Mouse (Mus musculus) kidney, postnatal 0 days (tissue): ENCODE measurements at regions not wholly inside any gene's neighbourhood (a gene's known extent, or its start where the extent isn't known, plus 50 kb on each side); places are given as distances from the start of the nearest gene placed in this dataset.

Experiments
- ATAC-seq: fragments of 200-750 bp; cut with Nextera tagmentation; replicated peaks from 2 replicates; pipeline ENCODE4 v1.8.0; 2017; ENCODE audit warnings: low read depth, moderate number of reproducible peaks, moderate TSS enrichment, moderate library complexity; ENCODE audit not compliant: low FRiP score
- DNase-seq: peaks from one replicate; pipeline ENCODE4 v3.0.0-alpha.2; 2016; ENCODE audit warnings: low spot score
- H3K27ac ChIP-seq: fragments of 300-500 bp; sonication (generic); 2 replicates; pipeline ENCODE4 v1.5.1; 2014; ENCODE audit warnings: mild to moderate bottlenecking
- H3K27me3 ChIP-seq: fragments of 300-500 bp; sonication (generic); 2 replicates; pipeline ENCODE4 v1.6.1; 2014; ENCODE audit warnings: low read length, mixed read lengths; ENCODE audit not compliant: insufficient read depth
- H3K36me3 ChIP-seq: fragments of 300-500 bp; sonication (generic); 2 replicates; pipeline ENCODE4 v1.6.1; 2014; ENCODE audit warnings: low read length, mixed read lengths; ENCODE audit not compliant: insufficient read depth
- H3K4me1 ChIP-seq: fragments of 300-500 bp; sonication (generic); replicated peaks from 2 replicates; pipeline ENCODE4 v1.6.1; 2014; ENCODE audit warnings: antibody characterized with exemption, low read length, mixed read lengths; ENCODE audit not compliant: insufficient read depth
- H3K4me2 ChIP-seq: fragments of 300-500 bp; sonication (generic); 2 replicates; pipeline ENCODE4 v1.6.1; 2014; ENCODE audit warnings: mild to moderate bottlenecking, low read length, moderate library complexity, mixed read lengths
- H3K4me3 ChIP-seq: fragments of 300-500 bp; sonication (generic); replicated peaks from 2 replicates; pipeline ENCODE4 v1.5.1; 2014; ENCODE audit warnings: low read depth, low read length
- H3K9ac ChIP-seq: fragments of 300-500 bp; sonication (generic); 2 replicates; pipeline ENCODE4 v1.6.1; 2014; ENCODE audit warnings: low read depth, low read length
- H3K9me3 ChIP-seq: fragments of 300-500 bp; sonication (generic); replicated peaks from 2 replicates; pipeline ENCODE4 v1.6.1; 2016; ENCODE audit warnings: low read length, inconsistent platforms, mixed read lengths
- CTCF ChIP-seq: IDR thresholded peaks from 2 replicates; pipeline ENCODE4 v1.5.1; 2016; ENCODE audit warnings: antibody characterized with exemption, low read depth, mild to moderate bottlenecking, moderate library complexity
- WGBS: fragments of 180-500 bp; shearing (Covaris S2); extraction: QIAGEN DNeasy Blood & Tissue Kit; methylation state at CpG from one replicate; pipeline ENCODE4 v1.1.7; 2014; 5-methylcytosine and 5-hydroxymethylcytosine counted together

DNA sequence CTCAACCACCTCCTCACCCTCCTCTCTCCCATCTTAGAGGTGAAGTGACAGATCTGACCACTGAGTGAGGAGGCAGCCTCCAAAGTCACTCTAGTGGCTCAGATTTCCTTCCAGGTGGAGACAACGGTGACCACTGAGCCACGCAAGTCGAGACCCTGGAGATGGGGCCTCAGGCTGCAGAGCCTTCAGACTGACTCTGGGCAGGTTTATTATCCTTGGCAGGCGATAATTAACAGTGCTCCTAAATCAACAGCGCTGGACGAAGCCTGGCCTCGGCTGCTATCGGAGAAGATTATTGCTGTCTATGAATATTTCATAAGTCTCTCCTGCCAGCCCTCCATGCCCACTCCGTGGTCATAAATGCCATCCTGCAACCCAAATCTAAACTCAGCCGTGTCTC lies 79.1 kb upstream of the 1700021F07Rik start:
- Histone ChIP-seq H3K36me3 (no peaks in the 10 kb centered on the region), H3K27ac (no peak overlapping the region), H3K4me1 (peaks cover 6% of the 10 kb centered on the region; the same call in 1 of the 2 replicates), H3K9ac (no peak overlapping the region), H3K27me3 (peaks cover 7% of the 10 kb centered on the region; the same call in 1 of the 2 replicates), H3K4me2 (no peak overlapping the region), H3K9me3 (no peaks in the 10 kb centered on the region), H3K4me3 (no peak overlapping the region)
- no peak for TF ChIP-seq CTCF
- 19% methylated on average over 10 of the region's 10 CpGs for WGBS
- ATAC-seq (no peak), DNase-seq (peak; percentile 34)

DNA sequence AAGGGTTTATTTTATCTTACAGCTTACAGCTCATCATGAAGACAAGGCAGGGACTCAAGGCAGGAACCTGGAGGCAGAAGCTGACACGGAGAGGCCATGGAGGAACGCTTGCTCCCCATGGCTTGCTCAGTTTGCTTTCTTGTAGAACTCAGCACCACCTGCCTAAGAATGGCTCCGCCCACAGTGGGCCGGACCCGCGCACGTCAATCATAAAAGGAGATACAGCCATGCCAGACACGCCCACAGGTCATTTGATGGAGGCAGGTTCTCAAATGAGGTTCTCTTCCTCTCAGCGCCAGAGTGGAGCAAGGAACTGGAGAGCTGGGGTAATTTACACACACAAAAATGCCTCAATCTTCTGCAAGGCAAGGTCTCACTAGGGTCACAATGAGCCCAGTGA lies 78.0 kb upstream of the 1700021F07Rik start:
- no peak overlapping the region for H3K9ac ChIP-seq
- TF ChIP-seq CTCF, result no peak
- 83% methylated on average over 9 of the region's 9 CpGs for WGBS
- H3K4me1 ChIP-seq, result peaks cover 14% of the 10 kb centered on the region; the same call in 1 of the 2 replicates
- no peak overlapping the region for H3K4me3 ChIP-seq
- no peaks in the 10 kb centered on the region for H3K36me3 ChIP-seq
- peaks cover 7% of the 10 kb centered on the region; the same call in 1 of the 2 replicates for H3K27me3 ChIP-seq
- no peak for DNase-seq
- no peak overlapping the region for H3K4me2 ChIP-seq
- ATAC-seq, result no peak
- H3K27ac ChIP-seq, result no peak overlapping the region
- H3K9me3 ChIP-seq, result no peaks in the 10 kb centered on the region

DNA sequence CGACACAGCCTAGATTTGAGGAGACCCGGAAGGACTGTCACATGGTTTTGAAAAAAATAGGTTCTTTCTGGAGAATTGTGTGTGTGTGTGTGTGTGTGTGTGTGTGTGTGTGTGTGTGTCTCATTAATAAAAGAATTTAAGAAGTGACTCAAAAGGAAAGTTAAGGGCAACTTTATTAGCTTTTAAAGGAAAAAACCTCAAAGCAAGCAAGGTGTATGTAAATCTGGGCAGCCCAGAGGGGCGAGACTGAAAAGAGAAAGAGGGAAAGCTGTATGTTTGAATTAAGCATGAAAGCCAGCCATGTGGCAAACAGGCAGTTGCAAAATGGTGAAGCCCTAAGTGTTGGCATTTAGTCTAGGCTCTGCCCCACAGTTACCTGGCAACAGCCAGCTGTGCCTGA lies 77.3 kb upstream of the 1700021F07Rik start:
- H3K27me3 ChIP-seq, result peaks cover 7% of the 10 kb centered on the region; the same call in 1 of the 2 replicates
- no peak overlapping the region for H3K4me3 ChIP-seq
- WGBS, result 77% methylated on average over 3 of the region's 3 CpGs
- no peak overlapping the region for H3K27ac ChIP-seq
- no peak for TF ChIP-seq CTCF
- no peaks in the 10 kb centered on the region for H3K9me3 ChIP-seq
- DNase-seq (no peak), ATAC-seq (no peak)
- H3K36me3 ChIP-seq, result no peaks in the 10 kb centered on the region
- no peak overlapping the region for H3K9ac ChIP-seq
- H3K4me1 ChIP-seq, result peaks cover 15% of the 10 kb centered on the region; the same call in 1 of the 2 replicates
- no peak overlapping the region for H3K4me2 ChIP-seq

DNA sequence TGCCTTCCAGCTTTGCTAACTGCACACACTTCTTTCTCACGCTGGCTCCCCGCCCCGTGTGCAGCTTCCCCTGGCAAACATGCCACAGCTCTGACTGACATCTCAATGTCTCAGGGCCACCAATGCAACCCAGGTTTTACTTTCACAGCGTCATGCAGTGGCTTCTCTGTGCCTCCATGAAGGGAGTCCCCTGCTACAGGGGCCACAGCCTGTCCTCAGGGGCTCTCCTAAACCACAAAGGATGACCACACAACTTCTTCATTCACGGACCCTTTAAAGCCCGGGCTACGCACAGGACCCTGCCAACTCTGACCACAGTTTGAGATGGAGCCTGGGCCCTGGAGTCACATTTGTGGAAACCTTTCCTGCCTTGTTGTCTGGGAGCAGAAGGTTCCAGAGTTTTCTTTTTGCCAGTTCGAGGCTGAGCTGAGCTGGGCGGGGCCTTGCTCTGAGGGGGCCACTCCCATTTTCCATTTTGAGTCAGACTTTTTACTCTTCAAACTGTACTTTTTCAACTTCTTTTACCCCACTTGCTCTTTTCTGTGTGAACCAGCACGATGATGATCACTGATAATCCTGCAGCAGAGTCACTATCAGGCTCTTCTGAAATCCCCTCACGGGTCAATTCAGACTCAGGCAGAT lies 73.7 kb upstream of the 1700021F07Rik start:
- ATAC-seq, result no peak
- Histone ChIP-seq H3K9me3 (no peaks in the 10 kb centered on the region), H3K27me3 (peaks cover 5% of the 10 kb centered on the region; the same call in 1 of the 2 replicates), H3K4me1 (peaks cover 14% of the 10 kb centered on the region; the same call in 1 of the 2 replicates), H3K27ac (no peak overlapping the region), H3K4me3 (no peak overlapping the region), H3K36me3 (no peaks in the 10 kb centered on the region), H3K9ac (no peak overlapping the region), H3K4me2 (no peak overlapping the region)
- WGBS, result 73% methylated on average over 11 of the region's 11 CpGs
- DNase-seq, result no peak
- TF ChIP-seq CTCF, result no peak

DNA sequence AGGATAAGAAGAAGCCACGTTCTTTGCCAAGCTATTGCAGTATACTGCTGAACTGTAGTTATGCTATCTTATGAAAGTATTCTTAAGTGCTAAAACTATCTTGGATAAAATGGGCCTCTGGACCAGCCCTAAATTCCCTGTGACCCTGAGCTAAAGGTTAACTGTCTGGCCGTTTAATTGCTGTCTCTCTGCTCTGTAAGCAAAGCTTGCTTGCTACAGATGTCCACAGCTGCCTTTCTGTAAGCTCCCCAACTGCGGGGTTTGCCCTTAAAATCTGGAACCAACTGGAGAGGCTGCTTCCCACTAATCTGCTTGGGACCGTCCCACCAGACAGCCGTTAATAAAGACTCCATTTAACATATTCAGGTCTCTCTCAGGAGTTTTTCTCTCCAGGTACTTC lies 73.2 kb upstream of the 1700021F07Rik start:
- H3K27me3 ChIP-seq, result peaks cover 5% of the 10 kb centered on the region; the same call in 1 of the 2 replicates
- ATAC-seq, result no peak; the same call in 1 of the 2 replicates
- peak; percentile 84 for DNase-seq
- H3K27ac ChIP-seq, result no peak overlapping the region
- H3K36me3 ChIP-seq, result no peaks in the 10 kb centered on the region
- H3K4me1 ChIP-seq, result peaks cover 14% of the 10 kb centered on the region; the same call in 1 of the 2 replicates
- WGBS, result 38% methylated on average over 5 of the region's 5 CpGs
- H3K4me2 ChIP-seq, result no peak overlapping the region
- H3K9me3 ChIP-seq, result no peaks in the 10 kb centered on the region
- no peak overlapping the region for H3K9ac ChIP-seq
- no peak overlapping the region for H3K4me3 ChIP-seq
- TF ChIP-seq CTCF, result no peak

DNA sequence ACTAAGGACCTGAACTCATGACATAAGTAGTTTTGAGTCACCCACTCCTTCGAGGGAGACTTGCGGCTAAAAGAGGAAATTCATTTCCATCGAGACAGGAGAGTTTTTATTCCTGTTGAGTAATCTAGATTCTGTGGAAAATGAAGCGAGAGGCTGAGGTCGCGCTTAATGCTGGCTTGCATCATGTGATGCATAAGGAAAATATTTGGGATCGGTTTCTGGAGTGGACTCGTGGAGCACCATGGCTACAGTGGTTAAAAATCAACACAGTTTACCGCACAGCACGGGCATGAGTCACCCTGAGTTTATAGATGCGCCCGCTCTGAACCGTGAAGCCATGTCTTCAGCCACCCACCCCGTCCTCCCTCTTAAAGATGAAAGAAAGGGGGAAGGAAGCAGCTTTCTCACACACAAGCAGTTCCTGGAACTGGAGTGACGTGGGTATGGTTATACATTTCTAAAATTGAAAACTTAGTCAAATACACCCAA lies 70.3 kb upstream of the 1700021F07Rik start:
- Histone ChIP-seq H3K27ac (no peak overlapping the region), H3K9ac (no peak overlapping the region), H3K4me1 (peaks cover 14% of the 10 kb centered on the region; the same call in 1 of the 2 replicates), H3K9me3 (no peaks in the 10 kb centered on the region), H3K27me3 (no peaks in the 10 kb centered on the region), H3K36me3 (no peaks in the 10 kb centered on the region), H3K4me2 (no peak overlapping the region), H3K4me3 (no peak overlapping the region)
- peak; percentile 79 for ATAC-seq
- WGBS, result 42% methylated on average over 15 of the region's 15 CpGs
- no peak for TF ChIP-seq CTCF
- peak; percentile 46 for DNase-seq
